Mouse (Mus musculus) limb, embryonic 13.5 days (tissue): ENCODE data around the gene D330045A20Rik. TPM values are rescaled to one million over a fixed set of nuclear protein-coding genes. Genes with fewer than 3 reads are reported as not detected.
"Not testable (repeated sequence)": the region's sequence is repeated elsewhere in the genome, so short reads cannot be mapped to it uniquely, and the experiment has no call there.

Experiments used
- ATAC-seq: fragments of 200-750 bp; cut with Nextera tagmentation; 2 replicates; pipeline ENCODE4 v1.8.0; 2017; ENCODE audit warnings: low read depth, moderate number of reproducible peaks, moderate TSS enrichment; ENCODE audit not compliant: low FRiP score
- H3K27ac ChIP-seq: fragments of 300-500 bp; sonication (generic); 2 replicates; pipeline ENCODE4 v1.5.1; 2015; ENCODE audit warnings: inconsistent platforms, mild to moderate bottlenecking, moderate library complexity
- H3K27me3 ChIP-seq: fragments of 300-500 bp; sonication (generic); 2 replicates; pipeline ENCODE4 v1.6.1; 2015; ENCODE audit warnings: mild to moderate bottlenecking, inconsistent platforms
- H3K36me3 ChIP-seq: fragments of 300-500 bp; sonication (generic); 2 replicates; pipeline ENCODE4 v1.6.1; 2015; ENCODE audit warnings: inconsistent platforms, mild to moderate bottlenecking, moderate library complexity
- H3K4me1 ChIP-seq: fragments of 300-500 bp; sonication (generic); 2 replicates; pipeline ENCODE4 v1.6.1; 2015; ENCODE audit warnings: inconsistent platforms
- H3K4me2 ChIP-seq: fragments of 300-500 bp; sonication (generic); replicated peaks from 2 replicates; pipeline ENCODE4 v1.6.1; 2015; ENCODE audit warnings: inconsistent platforms, mild to moderate bottlenecking, moderate library complexity
- H3K4me3 ChIP-seq: fragments of 300-500 bp; sonication (generic); 2 replicates; pipeline ENCODE4 v1.5.1; 2015; ENCODE audit warnings: moderate library complexity, mild to moderate bottlenecking, inconsistent platforms
- H3K9ac ChIP-seq: fragments of 300-500 bp; sonication (generic); 2 replicates; pipeline ENCODE4 v1.6.1; 2015; ENCODE audit warnings: mild to moderate bottlenecking, inconsistent platforms
- H3K9me3 ChIP-seq: fragments of 300-500 bp; sonication (generic); 2 replicates; pipeline ENCODE4 v1.6.1; 2016; ENCODE audit warnings: inconsistent platforms
- WGBS: fragments of 180-500 bp; shearing (Covaris S2); methylation state at CpG from one replicate; pipeline ENCODE4 v1.1.7; 2015; 5-methylcytosine and 5-hydroxymethylcytosine counted together
- polyA plus RNA-seq: library from polyadenylated mRNA; unstranded; fragments of >200 nt; fragmentation: Nextera tagmentation; extraction: Ambion mirVana; gene quantifications from 2 replicates; pipeline ENCODE4 v1.2.1, GENCODE M21; 2015

The D330045A20Rik gene
- polyA plus RNA-seq, 1 experiment from 2014 or later = 0.92 TPM

GRCm38 (mm10) chrX:139529678-139530077, 49.5 kb downstream of the D330045A20Rik start:
- no peaks in the 10 kb centered on the region for H3K36me3 ChIP-seq

GRCm38 (mm10) chrX:139532293-139532692, 52.1 kb downstream of the D330045A20Rik start:
- H3K4me1 ChIP-seq = no peaks in the 10 kb centered on the region
- no peak overlapping the region for H3K9ac ChIP-seq
- WGBS = 72% methylated on average over 4 of the region's 4 CpGs
- no peak overlapping the region for H3K4me3 ChIP-seq
- H3K36me3 ChIP-seq = no peaks in the 10 kb centered on the region
- no peaks in the 10 kb centered on the region for H3K9me3 ChIP-seq
- H3K27ac ChIP-seq = no peak overlapping the region
- ATAC-seq = no peak
- no peak overlapping the region for H3K4me2 ChIP-seq
- H3K27me3 ChIP-seq = peaks cover 12% of the 10 kb centered on the region; the same call in 1 of the 2 replicates

More at GRCm38 (mm10) chrX:139529678-139530077, 49.5 kb downstream of the D330045A20Rik start:
- ATAC-seq = no peak
- no peak overlapping the region for H3K27ac ChIP-seq
- no peaks in the 10 kb centered on the region for H3K4me1 ChIP-seq
- no peak overlapping the region for H3K9ac ChIP-seq
- H3K4me2 ChIP-seq = no peak overlapping the region
- H3K4me3 ChIP-seq = no peak overlapping the region
- no peaks in the 10 kb centered on the region for H3K9me3 ChIP-seq
- H3K27me3 ChIP-seq = peaks cover 10% of the 10 kb centered on the region; the same call in 1 of the 2 replicates

- Histone ChIP-seq H3K9ac (no peak overlapping the region), H3K27ac (no peak overlapping the region), H3K4me2 (no peak overlapping the region), H3K4me1 (no peaks in the 10 kb centered on the region), H3K9me3 (no peaks in the 10 kb centered on the region), H3K4me3 (no peak overlapping the region), H3K27me3 (peaks cover 7% of the 10 kb centered on the region; the same call in 1 of the 2 replicates), H3K36me3 (no peaks in the 10 kb centered on the region)
- 58% methylated on average over 5 of the region's 5 CpGs for WGBS
- ATAC-seq = no peak
Measured at GRCm38 (mm10) chrX:139537641-139538397, 57.7 kb downstream of the D330045A20Rik start.

- H3K27ac ChIP-seq = no peak overlapping the region
- no peaks in the 10 kb centered on the region for H3K4me1 ChIP-seq
- H3K4me3 ChIP-seq = no peak overlapping the region
- no peaks in the 10 kb centered on the region for H3K27me3 ChIP-seq
- H3K9me3 ChIP-seq = no peaks in the 10 kb centered on the region
- no peak overlapping the region for H3K9ac ChIP-seq
- H3K4me2 ChIP-seq = no peak overlapping the region
- H3K36me3 ChIP-seq = no peaks in the 10 kb centered on the region
- WGBS = 75% methylated on average over 7 of the region's 7 CpGs
- no peak for ATAC-seq
Measured at GRCm38 (mm10) chrX:139543726-139544125, 63.6 kb downstream of the D330045A20Rik start.

- 0 out of 2 replicates have a peak, but pooled peaks cover 2% of the 10 kb centered on the region for H3K27me3 ChIP-seq
- WGBS = 77% methylated on average over 5 of the region's 5 CpGs
- no peaks in the 10 kb centered on the region for H3K36me3 ChIP-seq
- ATAC-seq = no peak
- no peaks in the 10 kb centered on the region for H3K4me1 ChIP-seq
- H3K9me3 ChIP-seq = no peaks in the 10 kb centered on the region
- no peak overlapping the region for H3K4me2 ChIP-seq
- no peak overlapping the region for H3K27ac ChIP-seq
- H3K9ac ChIP-seq = no peak overlapping the region
- H3K4me3 ChIP-seq = no peak overlapping the region
Measured at GRCm38 (mm10) chrX:139550456-139550855, 70.3 kb downstream of the D330045A20Rik start.

- H3K27ac ChIP-seq = no peak overlapping the region
- no peak overlapping the region for H3K4me2 ChIP-seq
- no peaks in the 10 kb centered on the region for H3K9me3 ChIP-seq
- no peak overlapping the region for H3K9ac ChIP-seq
- no peaks in the 10 kb centered on the region for H3K4me1 ChIP-seq
- no peak overlapping the region for H3K4me3 ChIP-seq
- 0 out of 2 replicates have a peak, but pooled peaks cover 2% of the 10 kb centered on the region for H3K27me3 ChIP-seq
- 70% methylated on average over 2 of the region's 2 CpGs for WGBS
- ATAC-seq = no peak
- H3K36me3 ChIP-seq = no peaks in the 10 kb centered on the region
Measured at GRCm38 (mm10) chrX:139552090-139552489, 71.9 kb downstream of the D330045A20Rik start.

GRCm38 (mm10) chrX:139562255-139562924, 82.2 kb downstream of the D330045A20Rik start:
- Histone ChIP-seq H3K9me3 (no peaks in the 10 kb centered on the region), H3K27me3 (peaks cover 10% of the 10 kb centered on the region), H3K36me3 (no peaks in the 10 kb centered on the region), H3K27ac (no peak overlapping the region), H3K4me3 (no peak overlapping the region), H3K9ac (no peak overlapping the region), H3K4me1 (no peaks in the 10 kb centered on the region), H3K4me2 (no peak overlapping the region)
- 76% methylated on average over 5 of the region's 5 CpGs for WGBS
- no peak for ATAC-seq

GRCm38 (mm10) chrX:139562925-139563461, 82.8 kb downstream of the D330045A20Rik start, which contains the start of gene Rnf128:
Gene Rnf128, plus strand, starts transcription at chrX:139563316.
- Histone ChIP-seq H3K4me1 (no peaks in the 10 kb centered on the region), H3K4me3 (no peak within 1 kb of the TSS), H3K9ac (no peak within 1 kb of the TSS), H3K27ac (no peak within 1 kb of the TSS), H3K27me3 (peaks cover 10% of the 10 kb centered on the region), H3K9me3 (no peaks in the 10 kb centered on the region), H3K36me3 (no peaks in the 10 kb centered on the region), H3K4me2 (no peak within 1 kb of the TSS)
- 54% methylated on average over 8 of the region's 8 CpGs for WGBS
- ATAC-seq = no peak

- H3K36me3 ChIP-seq = no peaks in the 10 kb centered on the region
- no peak overlapping the region for H3K27ac ChIP-seq
- H3K4me3 ChIP-seq = no peak overlapping the region
- no peak overlapping the region for H3K4me2 ChIP-seq
- WGBS = 84% methylated on average over 3 of the region's 3 CpGs
- peaks cover 19% of the 10 kb centered on the region; the same call in 1 of the 2 replicates for H3K27me3 ChIP-seq
- no peak for ATAC-seq
- no peak overlapping the region for H3K9ac ChIP-seq
- no peaks in the 10 kb centered on the region for H3K4me1 ChIP-seq
- H3K9me3 ChIP-seq = no peaks in the 10 kb centered on the region
Measured at GRCm38 (mm10) chrX:139570054-139570453, 89.9 kb downstream of the D330045A20Rik start.

- Histone ChIP-seq H3K27me3 (peaks cover 8% of the 10 kb centered on the region; the same call in 1 of the 2 replicates), H3K4me2 (no peak overlapping the region), H3K36me3 (no peaks in the 10 kb centered on the region), H3K4me1 (no peaks in the 10 kb centered on the region), H3K9ac (no peak overlapping the region), H3K9me3 (no peaks in the 10 kb centered on the region), H3K27ac (no peak overlapping the region), H3K4me3 (no peak overlapping the region)
- no peak for ATAC-seq
- WGBS = 64% methylated on average over 6 of the region's 6 CpGs
Measured at GRCm38 (mm10) chrX:139578649-139579278, 98.6 kb downstream of the D330045A20Rik start.

GRCm38 (mm10) chrX:139583616-139584015, 103.4 kb downstream of the D330045A20Rik start:
- Histone ChIP-seq H3K27ac (no peak overlapping the region), H3K9me3 (no peaks in the 10 kb centered on the region), H3K4me2 (no peak overlapping the region), H3K9ac (no peak overlapping the region), H3K36me3 (no peaks in the 10 kb centered on the region), H3K27me3 (peaks cover 5% of the 10 kb centered on the region; the same call in 1 of the 2 replicates), H3K4me1 (no peaks in the 10 kb centered on the region), H3K4me3 (no peak overlapping the region)
- no peak for ATAC-seq
- WGBS = 55% methylated on average over 4 of the region's 4 CpGs

- H3K9ac ChIP-seq, H3K4me2 ChIP-seq, ATAC-seq, H3K27ac ChIP-seq, H3K4me3 ChIP-seq, H3K36me3 ChIP-seq, H3K9me3 ChIP-seq, H3K4me1 ChIP-seq, H3K27me3 ChIP-seq: not testable (repeated sequence)
- 77% methylated on average over 2 of the region's 2 CpGs for WGBS
Measured at GRCm38 (mm10) chrX:139586676-139587075, 106.5 kb downstream of the D330045A20Rik start.
